Mouse (Mus musculus) fat pad, adult 2 months (tissue): ENCODE measurements around the gene Mthfd1.
"Not testable (repeated sequence)": the region's sequence is repeated elsewhere in the genome, so short reads cannot be mapped to it uniquely, and the experiment has no call there.

Source experiments
- DNase-seq: peaks from one replicate; pipeline ENCODE4 v3.0.0-alpha.2; 2011; ENCODE audit warnings: low read depth, low spot score; ENCODE audit errors: extremely low read depth

Mthfd1 gene

DNA sequence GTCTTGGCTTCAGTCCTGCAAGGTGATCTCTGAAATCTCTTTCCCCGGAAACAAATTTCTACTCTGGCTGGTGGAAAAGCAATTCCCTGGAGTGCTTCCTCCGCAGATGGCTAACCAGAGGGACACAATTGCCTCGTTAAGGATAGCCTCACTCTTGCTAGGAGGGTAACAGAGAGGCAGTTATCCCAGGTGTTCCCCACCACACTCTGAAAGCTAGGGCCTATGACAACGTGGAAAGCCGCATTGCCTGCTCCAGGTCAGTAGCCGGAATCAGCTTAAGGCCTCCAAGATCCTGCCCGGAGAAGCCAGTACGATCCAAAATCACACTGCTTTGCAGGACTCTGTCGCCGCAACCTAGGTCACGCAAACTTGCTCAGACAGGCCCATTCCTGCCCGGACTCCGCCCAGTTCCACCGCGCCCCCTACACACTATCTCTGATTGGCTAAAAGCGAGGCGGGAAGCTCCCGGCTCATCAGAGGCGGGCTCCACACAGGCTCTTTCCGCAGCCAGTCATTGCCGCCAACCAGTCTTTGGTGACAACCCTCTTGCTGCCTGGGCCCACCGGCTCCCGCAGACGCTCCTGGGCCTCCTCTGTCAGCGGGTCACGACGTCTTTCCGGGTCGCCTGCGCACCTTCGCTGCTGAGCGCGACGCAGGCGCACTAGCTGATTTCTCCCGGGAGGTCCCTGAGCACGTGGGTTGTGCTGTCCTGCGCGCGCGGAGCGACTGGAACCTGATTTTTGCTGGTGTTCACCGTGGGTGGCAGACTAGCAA is at the start of gene Mthfd1:
Gene Mthfd1, plus strand, starts transcription at position 574 of the 774 bp plus-strand sequence.
- peak; percentile 46 for DNase-seq

DNA sequence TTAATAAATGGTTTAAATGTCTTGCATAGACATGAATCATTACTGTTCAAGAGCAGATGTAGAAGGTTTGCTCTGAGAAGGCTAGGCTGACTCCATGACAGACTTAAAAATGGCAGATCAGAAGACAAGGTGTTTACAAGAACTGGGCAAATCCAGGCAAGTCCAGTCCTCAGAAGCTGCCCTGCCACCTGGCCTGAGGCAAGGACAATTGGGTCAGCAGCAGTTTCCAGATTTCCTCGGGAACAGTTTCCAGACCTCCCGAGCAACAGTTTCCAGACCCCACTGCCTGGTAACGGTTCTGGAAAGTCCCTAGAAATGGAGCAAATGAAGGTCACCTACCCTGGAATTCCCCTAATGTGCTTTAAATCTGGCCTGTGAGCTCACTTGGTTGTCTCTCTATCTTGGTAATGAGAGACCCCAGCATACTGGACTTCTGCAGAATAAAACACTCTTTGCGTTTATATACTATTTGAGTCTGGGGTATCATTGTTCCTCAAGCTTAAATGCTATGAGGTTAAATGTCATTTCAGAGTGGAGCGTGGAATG is 45.6 kb upstream of the Mthfd1 start:
- DNase-seq: no peak

DNA sequence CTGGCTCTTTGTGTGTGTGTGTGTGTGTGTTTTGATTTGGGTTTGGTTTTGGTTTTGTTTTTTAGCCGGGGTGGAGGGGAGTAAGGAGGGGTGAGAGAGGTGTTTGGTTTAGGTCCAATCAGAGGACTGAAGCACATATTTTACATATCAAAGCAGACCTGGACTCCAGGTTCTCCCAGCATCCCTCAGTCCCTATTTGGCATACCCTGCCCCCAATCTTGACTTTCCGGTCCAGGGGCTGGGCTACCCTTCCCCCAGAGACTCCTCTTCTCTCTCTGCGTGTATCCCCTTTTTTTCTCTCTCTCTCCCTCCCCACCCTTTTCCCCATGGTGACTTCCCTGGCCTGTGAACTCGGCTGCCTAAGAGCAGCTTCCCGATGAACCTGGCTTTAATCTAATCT is 40.0 kb upstream of the Mthfd1 start:
- DNase-seq: no peak

DNA sequence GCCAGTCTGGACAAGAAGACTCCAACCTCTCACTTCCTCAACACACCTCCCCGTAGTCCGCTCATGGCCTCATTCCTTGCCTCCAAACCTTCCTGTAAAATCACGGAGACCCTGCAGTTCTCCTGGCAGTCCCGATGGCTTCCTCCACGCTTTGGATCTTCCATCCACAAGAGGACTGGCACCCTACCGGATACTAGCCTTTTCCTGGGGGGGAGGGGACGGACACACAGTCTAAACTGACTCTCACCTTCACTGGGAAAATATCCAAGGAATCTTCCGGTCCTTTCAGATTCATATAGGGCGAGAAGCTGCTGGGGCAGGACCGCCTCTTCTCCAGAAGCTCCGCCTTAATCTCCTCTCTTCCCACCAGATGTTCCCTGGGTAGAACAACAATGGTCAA is 38.4 kb upstream of the Mthfd1 start:
- DNase-seq: no peak

DNA sequence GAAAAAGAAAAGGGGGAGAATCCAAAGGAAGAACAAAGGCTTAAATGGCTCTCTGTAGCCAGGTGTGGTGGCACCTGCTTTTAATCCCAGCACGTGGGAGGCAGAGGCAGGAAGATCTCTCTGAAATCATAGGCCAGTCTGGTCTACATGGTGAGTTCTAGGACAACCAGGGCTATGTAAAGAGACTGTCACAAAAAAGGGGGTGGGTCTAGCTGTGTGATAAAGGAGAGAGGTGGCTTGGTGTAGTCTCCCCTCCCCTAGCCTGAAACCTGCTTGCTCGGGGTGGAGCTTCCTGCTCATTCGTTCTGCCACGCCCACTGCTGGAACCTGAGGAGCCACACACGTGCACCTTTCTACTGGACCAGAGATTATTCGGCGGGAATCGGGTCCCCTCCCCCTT is 33.0 kb upstream of the Mthfd1 start:
- not testable (repeated sequence) for DNase-seq

DNA sequence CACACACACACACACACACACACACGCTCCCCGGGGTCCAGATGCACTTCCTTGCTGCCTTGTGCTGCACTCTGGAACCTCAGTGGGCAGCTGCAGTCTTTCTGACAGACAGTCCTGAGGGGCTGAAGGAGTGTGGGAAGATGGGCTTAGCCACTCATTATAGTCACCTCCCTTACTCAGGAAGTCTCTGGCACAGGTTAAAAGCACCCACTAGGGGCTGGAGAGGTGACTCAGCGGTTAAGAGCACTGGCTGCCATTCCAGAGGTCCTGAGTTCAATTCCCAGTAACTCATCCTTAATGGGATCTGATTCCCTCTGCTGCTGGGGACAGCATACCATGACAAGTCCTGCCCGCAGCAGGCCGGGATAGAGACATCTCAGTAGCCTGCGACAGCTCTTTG is 24.5 kb upstream of the Mthfd1 start:
- DNase-seq: no peak

DNA sequence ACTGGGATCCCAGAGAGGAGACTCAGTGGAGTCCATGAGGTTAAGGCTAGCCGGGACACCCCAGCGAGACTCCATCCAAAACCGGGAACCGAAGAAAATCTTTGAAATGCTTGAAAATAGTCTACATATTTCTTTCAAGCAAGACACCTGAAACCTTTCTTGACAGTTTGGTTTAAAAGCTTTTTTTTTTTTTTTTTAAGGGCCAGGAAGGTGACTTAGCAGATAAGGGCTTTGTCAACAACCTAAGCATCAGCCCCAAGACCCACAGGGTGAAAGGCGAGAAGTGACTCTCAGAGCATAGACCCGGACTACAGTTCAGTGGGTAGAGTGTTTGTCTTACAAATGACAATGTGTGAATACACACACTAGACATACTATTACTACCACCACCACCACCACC is 19.8 kb upstream of the Mthfd1 start:
- no peak for DNase-seq

DNA sequence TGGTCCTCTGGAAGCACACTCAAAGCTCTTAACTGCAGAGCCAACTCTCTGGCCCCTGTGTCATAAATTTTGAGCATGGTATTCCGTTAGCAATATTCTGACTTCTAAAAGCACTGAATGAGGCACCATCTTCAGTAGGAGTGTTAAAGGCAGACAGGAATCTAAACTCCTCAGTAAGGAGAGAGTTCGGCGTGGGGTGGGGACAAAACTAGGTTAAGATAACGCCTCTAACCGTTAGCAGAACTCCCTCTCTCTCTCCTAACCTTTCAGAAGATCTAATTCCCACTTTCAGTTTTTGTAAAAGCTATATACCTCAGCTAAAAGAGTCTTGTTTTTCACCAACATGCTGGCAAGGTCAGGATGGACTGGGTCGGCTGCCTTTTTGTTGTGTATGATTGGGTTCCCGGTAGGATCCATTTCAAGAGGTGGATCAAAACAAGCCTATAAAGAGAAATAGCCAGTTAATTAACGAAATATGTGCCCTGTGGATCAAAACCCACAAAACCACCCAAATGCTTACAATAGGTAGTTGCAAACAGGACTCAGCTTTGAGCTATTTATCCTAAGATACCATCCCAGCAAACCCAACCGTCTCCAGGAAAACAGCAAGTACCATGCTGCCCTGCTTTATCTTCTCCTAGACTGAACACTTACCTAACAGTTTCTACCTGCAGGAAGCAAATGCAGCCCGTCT is 15.8 kb upstream of the Mthfd1 start:
- DNase-seq: no peak

DNA sequence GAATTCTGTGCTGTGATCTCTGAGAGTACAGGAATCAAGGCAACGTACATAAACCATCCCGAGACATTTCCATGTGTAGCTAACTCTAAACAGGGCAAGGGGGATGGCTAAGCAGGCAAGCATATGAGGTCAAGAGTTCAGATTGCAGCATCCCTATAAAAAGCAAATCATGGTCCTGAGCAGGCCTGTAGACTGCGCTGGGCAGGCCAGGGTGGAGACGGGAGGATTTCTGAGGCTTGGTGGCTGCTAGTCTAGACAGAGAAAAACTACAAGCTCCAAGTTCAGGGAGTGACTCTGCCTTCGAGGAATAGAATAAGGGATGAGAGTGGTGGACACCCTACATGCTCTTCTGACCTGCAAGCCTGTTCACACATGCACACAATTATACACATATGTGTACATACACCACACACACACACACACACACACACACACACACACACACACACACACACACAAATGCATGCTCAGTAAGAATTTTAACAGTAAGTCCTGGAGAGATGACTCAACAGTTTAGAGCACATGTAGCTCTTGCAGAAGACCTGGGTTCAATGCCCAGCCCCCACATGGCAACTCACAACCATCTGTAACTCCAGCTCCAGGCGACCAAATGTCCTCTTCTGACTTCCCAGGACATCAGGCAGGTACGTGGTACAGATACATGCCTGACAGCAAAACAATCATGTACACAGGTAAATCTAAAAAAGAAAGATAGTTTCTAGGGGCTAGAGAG is 15.1 kb upstream of the Mthfd1 start:
- DNase-seq: no peak

DNA sequence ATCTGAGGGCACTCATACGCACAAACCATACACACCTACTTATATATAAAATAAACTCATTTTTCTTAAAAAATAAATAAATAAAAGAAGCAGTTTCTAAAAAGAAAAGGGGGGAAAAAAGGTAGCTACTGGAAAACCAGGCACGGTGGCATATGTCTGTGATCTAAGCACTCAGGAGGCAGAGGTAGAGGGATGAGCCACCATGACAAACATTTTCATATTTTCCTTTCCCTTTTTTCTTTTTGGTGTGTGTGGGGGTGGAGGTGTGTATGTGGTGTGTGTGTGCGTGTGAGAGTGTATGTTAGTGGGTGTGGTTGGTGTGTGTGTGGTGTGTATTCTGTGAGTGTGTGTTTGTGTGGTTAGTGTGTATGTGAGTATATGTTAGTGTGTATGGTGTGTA is 14.4 kb upstream of the Mthfd1 start:
- DNase-seq: no peak

DNA sequence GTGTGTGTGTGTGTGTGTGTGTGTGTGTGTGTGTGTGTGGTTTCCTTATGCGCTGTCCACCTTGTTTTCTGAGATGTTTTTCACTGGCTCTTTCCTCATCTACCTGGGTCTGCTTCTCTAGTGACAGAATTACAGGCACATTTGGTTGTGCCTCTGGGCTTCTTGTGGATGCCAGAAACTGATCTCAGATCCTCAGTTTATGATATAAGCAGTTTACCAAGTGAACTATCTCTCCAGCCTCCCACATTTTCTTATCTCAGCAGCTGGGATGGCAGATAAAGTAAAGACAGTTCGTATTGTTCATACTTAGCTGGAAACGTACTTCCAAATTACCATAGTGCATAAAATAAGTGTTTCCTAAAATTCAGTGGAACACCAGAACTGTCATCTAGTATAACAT is 14.0 kb upstream of the Mthfd1 start:
- DNase-seq: no peak

DNA sequence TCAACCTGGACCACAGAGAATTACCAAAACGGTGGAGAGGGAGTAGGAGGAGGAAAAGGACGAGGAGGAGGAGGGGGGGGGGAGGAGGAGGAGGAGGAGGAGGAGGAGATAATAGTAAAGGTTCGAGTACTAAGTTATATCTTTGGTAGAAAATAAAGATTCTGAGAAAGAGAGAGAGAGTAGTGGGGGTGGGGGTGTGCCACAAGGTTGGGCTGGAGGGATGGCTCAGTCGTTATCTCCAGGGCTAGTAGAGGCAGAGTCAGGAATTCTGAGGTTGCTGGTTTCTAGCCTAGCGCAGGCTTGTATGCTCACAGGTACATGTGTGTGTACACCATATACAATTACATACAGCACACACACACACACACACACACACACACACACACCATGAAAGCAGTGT is 13.3 kb upstream of the Mthfd1 start:
- no peak for DNase-seq

DNA sequence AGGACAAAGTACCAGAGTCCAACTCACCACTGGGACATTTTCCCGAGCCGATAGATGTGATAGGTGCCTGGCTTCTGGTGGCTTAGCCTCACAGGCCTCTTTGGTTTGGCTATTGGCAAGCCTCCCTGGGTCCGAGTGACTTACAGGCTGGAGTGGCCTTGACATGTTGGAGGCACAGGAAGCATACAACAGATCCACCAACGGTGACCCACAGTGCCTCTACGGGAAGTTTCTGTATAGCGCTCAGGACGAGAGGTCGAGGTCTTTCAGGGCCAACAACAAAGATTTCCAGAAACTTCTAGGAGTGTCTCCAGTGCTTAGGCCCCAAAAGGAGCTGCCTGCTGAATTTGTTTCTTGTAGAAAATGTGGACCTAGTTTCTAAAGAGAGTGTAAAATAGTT is 10.1 kb upstream of the Mthfd1 start:
- DNase-seq: no peak

DNA sequence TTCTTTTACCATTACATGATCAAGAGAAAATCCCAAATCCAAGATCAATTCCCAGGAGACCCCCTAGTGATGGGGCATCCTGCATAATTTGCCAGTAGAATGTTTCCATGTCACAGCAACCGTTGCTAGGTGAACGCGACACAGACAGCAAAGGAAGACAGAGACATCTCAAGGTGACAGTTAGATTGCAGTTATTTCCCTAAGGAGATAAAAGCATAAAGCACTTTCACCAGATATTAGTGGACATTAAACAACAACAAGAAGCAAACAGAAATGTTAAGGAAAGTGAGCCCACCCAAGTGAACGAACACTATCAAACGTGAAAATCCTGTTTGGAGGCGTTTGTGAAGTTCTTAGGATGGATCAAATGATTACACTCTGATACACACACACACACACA is 8.5 kb upstream of the Mthfd1 start, which contains the start of gene Tex21:
Gene Tex21, minus strand, starts transcription at position 101 of the 400 bp plus-strand sequence.
- no peak for DNase-seq

DNA sequence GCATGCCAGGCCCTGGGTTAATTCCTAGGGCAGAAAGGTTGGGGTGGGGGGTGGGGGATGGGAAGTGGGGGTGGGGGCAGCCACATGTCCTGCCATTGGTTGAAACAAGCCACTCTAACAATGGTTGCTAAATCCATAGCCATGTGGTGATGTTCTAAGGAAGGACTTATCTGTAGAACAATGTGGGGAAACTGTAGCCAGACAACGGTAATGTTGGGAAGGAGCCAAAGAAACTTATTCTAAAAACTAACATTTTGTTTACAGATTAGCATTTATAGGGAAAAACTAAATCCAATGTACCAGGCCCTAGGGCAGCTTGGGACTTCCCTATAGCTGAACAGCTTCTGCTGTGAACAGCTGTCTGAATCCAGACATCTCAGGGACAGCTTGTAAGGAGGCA is 2.0 kb upstream of the Mthfd1 start:
- DNase-seq: no peak

DNA sequence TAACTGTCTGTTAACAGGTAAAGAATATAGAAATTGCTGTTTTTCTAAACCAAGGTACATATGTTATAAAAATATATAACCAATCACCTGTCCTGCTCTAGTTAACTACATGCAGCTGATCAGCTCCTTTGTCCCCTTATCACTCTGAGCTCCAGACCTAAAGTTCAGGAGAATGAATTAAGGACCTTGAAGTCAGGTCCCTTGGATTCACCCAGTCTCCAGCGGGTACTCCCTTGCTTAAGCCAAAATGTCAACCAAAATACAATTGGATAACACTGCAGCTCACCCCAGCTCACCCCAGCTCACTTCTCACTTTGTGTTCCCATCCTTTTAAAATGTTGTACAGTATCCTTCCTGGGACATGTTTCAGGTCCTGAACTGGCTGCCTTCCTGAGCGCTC is 1.5 kb upstream of the Mthfd1 start:
- no peak for DNase-seq

DNA sequence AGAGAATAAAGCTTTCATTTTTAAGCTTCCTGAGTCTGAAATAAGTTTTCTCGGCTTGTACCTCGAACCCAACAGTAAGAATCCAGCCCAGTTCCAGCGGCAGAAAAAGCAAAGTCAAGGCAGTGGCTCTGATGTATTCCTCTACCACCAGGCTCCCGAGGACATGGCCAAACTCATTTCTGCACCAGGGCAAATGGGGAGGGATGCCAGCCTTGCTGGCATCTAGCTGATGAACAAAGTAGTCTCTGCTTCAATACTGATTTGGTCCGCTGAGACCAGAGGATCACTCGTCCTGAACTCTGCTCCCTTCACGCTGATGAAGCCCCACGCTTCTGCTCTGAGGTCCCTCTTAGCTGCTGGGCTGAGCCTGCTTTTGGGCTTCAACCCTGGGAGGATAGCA is 1.1 kb upstream of the Mthfd1 start:
- DNase-seq: no peak

DNA sequence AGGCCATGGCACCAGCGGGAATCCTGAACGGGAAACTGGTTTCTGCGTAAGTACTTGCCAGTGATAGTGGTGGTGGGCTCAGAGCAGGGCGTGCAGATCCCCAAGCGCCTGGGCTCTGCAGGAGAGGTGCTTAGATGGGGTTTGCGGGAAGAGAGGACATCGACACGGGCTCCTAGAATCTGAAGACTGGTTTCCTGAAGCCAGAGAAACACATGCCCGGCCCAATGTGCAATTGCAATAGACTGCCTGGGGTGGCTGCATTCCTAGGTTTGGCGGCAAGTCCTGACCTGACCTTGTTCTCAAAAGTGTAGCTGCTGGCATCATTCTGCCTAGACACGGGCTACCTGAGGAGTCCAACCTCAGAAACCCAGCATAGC is 389 bp downstream of the Mthfd1 start:
- peak; percentile 59 for DNase-seq

DNA sequence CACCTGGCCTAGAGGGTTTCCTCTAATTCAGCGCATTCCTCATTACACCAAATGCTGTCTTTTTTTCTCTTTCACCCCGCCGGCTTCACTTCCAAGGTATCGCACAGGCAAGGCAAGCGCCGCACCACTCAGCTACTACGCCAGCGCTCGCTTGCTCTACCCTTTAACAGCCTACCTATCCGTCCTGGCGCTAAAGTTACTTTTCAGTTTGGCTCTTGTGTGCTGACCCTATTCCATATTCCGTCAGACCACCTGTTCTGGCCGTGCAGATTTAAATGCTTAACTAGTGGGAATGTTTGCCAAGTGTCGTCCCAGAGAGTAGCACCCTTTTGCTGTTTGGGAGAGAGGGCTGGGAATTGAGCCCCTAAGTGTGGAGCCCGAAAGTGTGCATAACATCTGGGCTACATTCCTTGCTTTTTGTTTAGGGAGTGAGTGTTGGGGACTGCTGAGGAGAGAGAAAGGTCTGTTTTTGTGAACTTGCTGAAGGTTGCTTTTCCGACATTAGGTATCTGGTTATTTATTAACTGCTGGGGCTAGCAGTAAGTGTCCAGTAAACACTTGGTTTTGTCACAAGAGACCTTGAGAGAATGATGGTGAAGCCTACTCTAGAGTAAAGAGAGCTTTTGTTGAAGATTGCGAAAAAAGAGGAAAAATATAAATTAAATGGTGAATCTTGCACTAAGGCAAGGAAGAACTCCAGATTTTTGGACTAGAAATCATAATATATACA is 1.2 kb downstream of the Mthfd1 start:
- no peak for DNase-seq

DNA sequence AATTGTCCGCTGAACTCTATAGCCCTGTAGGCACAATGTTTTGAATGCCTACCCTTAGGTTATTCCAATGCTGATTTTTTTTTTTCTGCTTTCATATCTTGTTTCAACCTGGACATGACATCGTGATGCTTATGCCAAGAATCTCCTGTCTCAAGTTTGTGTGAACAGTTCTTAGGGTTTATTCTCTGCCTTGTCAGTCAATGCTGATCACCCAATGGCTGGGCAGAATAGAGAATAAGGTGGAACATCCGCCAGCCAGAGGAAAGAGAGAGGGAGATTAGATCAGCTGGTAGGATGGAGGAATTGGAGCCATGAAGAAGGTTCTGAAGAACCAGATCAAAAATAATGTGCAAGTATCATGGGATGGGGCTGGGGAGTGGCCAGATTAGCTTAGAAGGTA is 5.6 kb downstream of the Mthfd1 start:
- DNase-seq: no peak

DNA sequence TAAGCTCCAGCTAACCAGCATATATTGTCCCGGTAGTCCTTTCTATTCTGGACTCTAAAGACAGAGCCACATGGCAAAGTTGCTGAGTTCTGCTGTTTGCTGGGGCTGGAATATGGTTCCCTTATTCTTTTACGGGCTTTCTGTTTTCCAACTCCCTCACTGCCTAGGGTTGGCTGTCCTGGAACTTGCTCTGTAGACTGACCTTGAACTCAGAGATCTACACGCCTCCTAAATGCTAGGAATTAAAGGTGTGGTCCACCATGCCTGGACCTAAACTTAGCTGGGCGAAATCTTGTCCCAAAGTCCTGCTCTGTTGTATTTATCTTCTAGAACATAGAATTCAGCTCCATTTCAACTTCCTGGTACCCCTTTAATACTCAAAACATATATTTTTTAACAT is 6.5 kb downstream of the Mthfd1 start:
- DNase-seq: no peak
